In the genomic region with DNA sequence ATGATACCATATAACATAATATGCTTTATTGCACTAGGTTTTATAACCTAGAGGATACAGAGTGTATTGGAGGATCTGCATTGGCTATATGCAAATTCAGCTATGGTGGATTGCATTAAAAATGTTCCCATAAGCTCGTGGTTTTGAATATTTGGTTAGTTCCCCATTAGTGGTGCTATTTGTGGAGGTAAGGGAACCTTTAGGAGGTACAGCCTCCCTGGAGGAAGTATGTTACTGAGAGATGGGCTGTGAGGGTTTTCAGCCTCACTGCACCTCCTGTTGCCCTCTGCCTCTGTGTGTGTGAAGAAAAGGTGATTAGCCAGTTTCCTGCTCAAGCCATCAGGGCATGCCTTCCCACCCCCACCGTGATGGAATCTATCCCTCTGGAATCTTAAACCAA, we compare ENCODE assay signal across 18 mouse cellular contexts.
"Had no signal": no experiment of that assay in that cellular context is flagged by ENCODE, and none has a peak within 500 bp of the region (broad histone marks: within the 10 kb centered on the region; RNA-seq: fewer than 3 reads in every experiment).

No protein-coding gene starts in this region.

- DNase-seq: kidney, adult 18-20 months; kidney, adult 9 months; kidney, postnatal 14 days; kidney, postnatal 4 days; liver; lung, adult 18-20 months; lung, postnatal 10 days; lung, postnatal 4 days; midbrain, embryonic 14.5 days; right cerebral cortex, postnatal 4 days; thymus, postnatal 25 days had no signal

- H3K36me3 ChIP-seq: limb, embryonic 10.5 days; limb, embryonic 13.5 days; liver, embryonic 12.5 days; liver, embryonic 15.5 days; lung, embryonic 15.5 days; neural tube, embryonic 12.5 days had no signal

- H3K27me3 ChIP-seq: limb, embryonic 13.5 days; liver, embryonic 12.5 days; liver, embryonic 15.5 days; lung, embryonic 15.5 days; neural tube, embryonic 12.5 days had no signal

- ATAC-seq: intestine, embryonic 16.5 days; liver, embryonic 12.5 days had no signal
